Mouse (Mus musculus) lung, postnatal 4 days (tissue): ENCODE results near the gene Padi1.

Source experiments
- DNase-seq, 2 experiments: peaks; one replicate each; pipeline ENCODE4 v3.0.0; 2021

The Padi1 gene

DNA sequence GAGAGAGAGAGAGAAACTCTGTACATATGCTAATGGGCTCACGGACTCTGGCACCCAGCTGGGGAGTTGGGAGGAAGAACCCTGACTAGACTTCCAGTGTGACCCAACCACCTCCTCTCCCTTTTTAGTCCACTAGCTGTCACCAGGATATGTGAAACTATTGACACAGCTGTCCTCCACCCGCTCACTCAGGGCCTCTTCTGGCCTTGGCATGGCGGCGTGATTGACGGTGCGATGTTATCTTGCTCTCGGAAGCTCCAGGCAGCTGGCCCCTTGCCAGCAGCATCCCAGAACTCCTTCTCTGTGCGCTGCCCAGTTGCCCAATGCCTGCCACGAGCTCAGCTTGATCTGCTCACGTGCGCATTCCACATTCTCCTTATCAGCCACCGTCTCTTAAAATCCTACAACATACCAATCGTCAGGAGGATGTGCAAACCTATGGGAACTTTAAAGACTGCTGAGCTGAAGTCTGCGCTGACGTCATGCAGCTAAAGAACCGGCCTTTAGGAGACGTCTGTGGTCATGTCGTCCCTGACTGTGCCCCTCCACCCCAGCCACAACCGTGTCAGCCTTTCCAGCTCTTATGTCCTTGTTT lies 65.7 kb downstream of the Padi1 start:
- DNase-seq: peak; percentile 40 to 71

DNA sequence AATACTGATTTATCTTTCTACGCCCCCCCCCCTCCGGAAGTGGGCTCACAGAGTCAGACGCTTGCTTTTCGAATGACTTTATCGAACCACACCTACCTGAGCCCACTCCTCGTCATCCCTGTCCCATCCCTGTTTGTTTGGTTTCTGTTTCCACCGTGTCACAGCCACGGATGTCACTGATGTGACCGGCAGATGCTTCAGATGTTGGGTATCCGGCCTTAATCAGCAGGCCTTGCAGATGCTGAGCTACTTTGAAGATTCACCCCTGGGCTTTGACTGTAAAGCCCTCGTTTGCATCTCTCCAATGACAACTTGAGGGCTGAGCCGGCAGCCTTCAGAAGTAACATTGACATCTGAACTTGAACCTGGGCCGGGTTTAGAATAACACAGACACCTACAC lies 69.0 kb downstream of the Padi1 start:
- no peak for DNase-seq

DNA sequence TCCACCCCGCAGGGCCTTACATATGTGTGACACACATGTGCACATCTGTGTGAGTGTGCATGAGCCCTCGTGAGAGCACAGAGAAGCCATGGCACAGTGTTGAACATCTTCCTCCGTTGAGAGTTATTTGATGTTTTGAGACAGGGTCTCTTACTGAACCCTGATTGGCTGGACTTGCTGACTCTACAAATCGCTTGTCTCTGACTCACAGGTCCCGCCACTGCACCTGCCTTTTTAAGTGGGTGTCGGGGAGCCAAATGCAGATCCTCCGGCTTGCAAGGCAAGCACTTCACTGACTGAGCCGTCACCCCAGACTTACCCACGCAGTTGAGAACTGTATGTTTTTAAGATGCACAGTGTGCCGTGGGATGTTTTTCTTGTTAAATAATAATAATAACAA lies 69.7 kb downstream of the Padi1 start:
- no peak for DNase-seq

DNA sequence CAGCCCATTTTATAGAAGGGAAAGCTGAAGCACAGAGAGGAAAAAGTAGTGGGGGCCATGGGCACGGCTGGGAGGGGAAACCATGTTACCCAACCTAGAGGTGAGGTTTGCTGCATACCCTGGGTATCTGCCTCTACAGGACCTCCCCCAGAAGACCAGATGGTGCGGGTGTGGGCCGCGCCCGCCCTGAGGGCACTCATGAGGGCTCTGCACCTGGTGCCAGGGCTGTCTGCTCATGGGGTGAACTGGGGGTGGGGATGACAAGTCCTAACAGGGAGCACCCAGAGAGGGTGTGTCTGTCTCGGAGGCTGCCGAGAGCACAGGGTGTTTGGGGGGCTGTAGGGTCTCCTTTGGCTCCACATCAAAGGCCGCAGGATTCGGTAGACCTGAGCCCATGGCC lies 70.7 kb downstream of the Padi1 start:
- no peak for DNase-seq

DNA sequence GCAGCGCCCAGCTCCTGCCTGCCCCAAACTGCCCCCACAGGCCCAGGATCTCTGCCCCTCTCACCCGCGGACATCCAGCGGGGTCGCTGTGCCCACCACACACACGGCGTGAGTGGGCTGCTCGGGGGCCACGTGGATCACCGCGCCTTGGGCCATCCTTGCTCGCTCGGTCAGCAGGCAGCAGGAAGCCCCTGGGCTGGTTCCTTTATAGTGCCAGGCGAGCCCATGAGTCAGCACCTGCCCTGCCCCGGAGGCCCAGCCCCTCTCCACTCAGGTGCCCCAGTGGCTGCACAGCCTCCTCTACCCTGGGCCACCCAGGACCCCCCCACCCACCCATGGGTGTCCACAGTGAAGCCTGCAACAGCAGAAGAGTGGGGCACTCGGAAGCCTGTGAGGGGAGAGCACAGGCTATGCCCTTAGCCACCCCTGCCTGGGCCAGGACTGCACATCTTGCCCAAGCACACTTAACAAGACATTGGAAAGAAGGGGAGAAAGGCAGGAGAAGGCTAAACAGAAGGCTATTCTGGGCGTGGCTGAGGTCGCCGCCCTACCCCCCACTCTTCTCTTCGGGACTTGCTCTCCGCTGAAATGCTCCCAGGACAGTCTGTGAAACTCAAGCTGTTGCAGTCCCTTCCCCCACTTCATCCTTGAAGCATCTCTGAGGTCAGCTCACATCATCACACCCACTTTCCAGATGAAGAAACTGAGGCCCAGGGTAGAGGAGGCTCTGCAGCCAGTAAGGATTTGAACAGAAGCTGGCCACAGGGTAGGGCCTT lies 71.4 kb downstream of the Padi1 start, which contains the start of gene Padi4:
Padi4 (minus strand) TSS at position 212 of the 776 bp plus-strand sequence.
- no peak for DNase-seq

DNA sequence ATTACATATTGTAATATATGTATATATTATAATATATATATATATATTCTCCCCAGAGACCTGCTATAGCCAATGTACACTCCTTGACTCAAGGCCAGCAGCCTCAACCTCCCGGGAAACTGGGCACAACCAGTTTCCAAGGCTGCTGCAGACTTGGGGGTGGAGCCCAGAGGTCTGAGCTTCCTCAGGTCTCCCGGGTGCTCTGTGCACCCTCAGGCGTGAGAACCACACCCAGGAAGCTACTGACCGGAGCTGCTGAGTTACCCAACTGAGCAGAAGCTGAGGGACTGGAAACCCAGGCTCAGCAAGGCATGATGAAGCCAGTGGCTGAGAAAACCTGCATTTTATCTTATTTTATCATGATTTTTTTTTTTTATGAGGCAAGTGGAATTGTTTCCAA lies 74.5 kb downstream of the Padi1 start:
- peak; percentile 39 to 59 for DNase-seq

DNA sequence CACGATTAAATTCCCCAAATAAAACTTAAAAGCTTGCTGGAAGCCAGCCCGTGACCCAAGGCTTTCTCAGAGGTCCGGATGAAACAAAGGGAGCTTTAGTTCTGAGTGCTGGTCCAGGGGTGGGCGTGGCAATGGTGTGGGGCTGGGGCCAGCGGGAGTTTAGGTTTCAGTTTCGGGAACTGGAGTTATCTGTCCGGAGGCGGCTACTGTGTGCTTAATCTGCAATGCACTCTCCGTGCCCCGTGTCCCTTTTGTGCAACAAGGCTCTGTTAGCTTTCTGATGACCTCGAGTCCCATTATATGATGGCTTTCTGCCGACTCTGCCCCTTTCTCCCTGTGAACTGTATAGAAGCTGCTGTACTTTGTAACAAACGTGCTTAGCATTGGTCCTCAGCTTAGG lies 75.1 kb downstream of the Padi1 start:
- DNase-seq: peak; percentile 60 to 61

DNA sequence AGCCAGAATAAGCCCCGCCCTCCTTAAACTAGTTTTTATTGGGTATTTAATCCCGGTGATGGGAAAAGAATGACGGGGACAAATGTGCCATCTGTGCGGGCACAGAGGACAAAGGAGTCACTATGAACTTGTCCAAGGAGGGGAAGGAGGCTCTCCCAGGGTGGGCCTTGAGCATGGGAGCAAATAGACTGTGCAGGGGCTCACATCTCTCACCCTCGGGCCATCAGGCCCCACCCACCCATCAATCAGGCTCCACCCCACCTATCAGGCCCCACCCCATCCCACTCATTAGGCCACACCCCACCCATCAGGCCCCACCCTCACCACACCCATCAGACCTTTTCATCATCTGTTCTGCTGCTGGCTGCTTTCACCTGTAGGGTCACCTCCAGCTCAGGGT lies 76.6 kb downstream of the Padi1 start:
- no peak for DNase-seq

DNA sequence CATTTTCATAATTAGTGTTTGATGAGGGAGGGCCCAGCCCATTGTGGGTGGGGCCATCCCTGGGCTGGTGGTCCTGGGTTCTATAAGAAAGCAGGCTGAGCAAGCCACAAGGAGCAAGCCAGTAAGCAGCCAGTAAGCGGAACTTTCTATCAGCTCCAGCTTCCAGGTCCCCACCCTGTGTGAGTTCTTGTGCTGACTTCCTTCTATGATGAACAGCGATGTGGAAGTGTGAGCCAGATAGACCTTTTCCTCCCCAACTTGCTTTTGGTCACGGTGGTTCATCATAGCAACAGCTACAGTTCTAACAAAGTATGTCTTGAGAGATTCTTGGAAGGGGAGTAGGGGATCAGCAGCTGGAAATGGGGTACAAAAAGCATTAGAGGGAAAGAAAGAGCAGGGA lies 79.6 kb downstream of the Padi1 start:
- DNase-seq: no peak

DNA sequence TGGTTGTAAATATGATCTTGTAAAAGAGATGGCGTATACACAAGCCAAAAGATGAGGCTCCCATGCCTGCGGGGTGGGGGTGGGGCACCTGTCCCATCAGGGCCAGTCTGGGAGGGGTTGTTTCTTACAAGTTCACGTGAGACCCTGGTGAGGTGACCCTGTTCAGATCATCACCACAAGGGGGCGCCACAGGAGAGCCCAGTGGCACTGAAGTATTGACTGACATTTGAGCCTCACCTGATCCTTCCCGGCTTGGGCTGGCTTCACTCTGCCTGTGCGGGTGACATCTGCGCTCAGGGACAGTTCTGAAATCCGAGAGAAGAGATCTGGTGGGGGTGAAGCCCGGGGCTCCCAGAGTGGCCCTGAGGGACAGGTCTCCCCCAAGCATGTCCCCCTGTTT lies 82.4 kb downstream of the Padi1 start:
- DNase-seq: peak; percentile 59 to 68
